Mouse (Mus musculus): ENCODE measurements around the gene Cdkl3.
"Not testable (repeated sequence)": the region's sequence is repeated elsewhere in the genome, so short reads cannot be mapped to it uniquely, and the experiment has no call there.

The Cdkl3 gene

GRCm38 (mm10) chr11:52106037-52106436, 102.0 kb downstream of the Cdkl3 start:
- no peaks in the 10 kb centered on the region; the same call in 1 of the 2 replicates for H3K36me3 ChIP-seq (ENCODE audit: control insufficient read depth, insufficient read depth, low read length, poor library complexity, severe bottlenecking)
- H3K27me3 ChIP-seq (ENCODE audit: control insufficient read depth, insufficient read depth, low read length, poor library complexity, severe bottlenecking) = no peaks in the 10 kb centered on the region
- no peak for DNase-seq (ENCODE audit: low read depth, low spot score)

- Histone ChIP-seq H3K36me3 (ENCODE audit: control insufficient read depth, insufficient read depth, low read length, poor library complexity, severe bottlenecking) (no peaks in the 10 kb centered on the region; the same call in 1 of the 2 replicates), H3K27me3 (ENCODE audit: control insufficient read depth, insufficient read depth, low read length, poor library complexity, severe bottlenecking) (no peaks in the 10 kb centered on the region)
- DNase-seq (ENCODE audit: low read depth, low spot score) = no peak
Measured at GRCm38 (mm10) chr11:52106438-52106837, 102.4 kb downstream of the Cdkl3 start.

- no peaks in the 10 kb centered on the region for H3K27me3 ChIP-seq (ENCODE audit: control insufficient read depth, insufficient read depth, low read length, poor library complexity, severe bottlenecking)
Measured at GRCm38 (mm10) chr11:52108796-52109195, 104.8 kb downstream of the Cdkl3 start.

GRCm38 (mm10) chr11:52109421-52109820, 105.4 kb downstream of the Cdkl3 start:
- DNase-seq (ENCODE audit: low read depth, low spot score) = no peak
- Histone ChIP-seq H3K36me3 (ENCODE audit: control insufficient read depth, insufficient read depth, low read length, poor library complexity, severe bottlenecking) (no peaks in the 10 kb centered on the region; the same call in none of the 2 replicates), H3K27me3 (ENCODE audit: control insufficient read depth, insufficient read depth, low read length, poor library complexity, severe bottlenecking) (no peaks in the 10 kb centered on the region)

More at GRCm38 (mm10) chr11:52108796-52109195, 104.8 kb downstream of the Cdkl3 start:
- DNase-seq (ENCODE audit: low read depth, low spot score) = no peak
- no peaks in the 10 kb centered on the region; the same call in 1 of the 2 replicates for H3K36me3 ChIP-seq (ENCODE audit: control insufficient read depth, insufficient read depth, low read length, poor library complexity, severe bottlenecking)

- Histone ChIP-seq H3K36me3 (ENCODE audit: control insufficient read depth, insufficient read depth, low read length, poor library complexity, severe bottlenecking) (peaks cover 11% of the 10 kb centered on the region; the same call in 1 of the 2 replicates), H3K27me3 (ENCODE audit: control insufficient read depth, insufficient read depth, low read length, poor library complexity, severe bottlenecking) (no peaks in the 10 kb centered on the region)
- no peak for DNase-seq (ENCODE audit: low read depth, low spot score)
Measured at GRCm38 (mm10) chr11:52115479-52115878, 111.5 kb downstream of the Cdkl3 start.

GRCm38 (mm10) chr11:52116117-52116516, 112.1 kb downstream of the Cdkl3 start:
- H3K36me3 ChIP-seq (ENCODE audit: control insufficient read depth, insufficient read depth, low read length, poor library complexity, severe bottlenecking) = peaks cover 15% of the 10 kb centered on the region; the same call in 1 of the 2 replicates
- not testable (repeated sequence) for DNase-seq (ENCODE audit: low read depth, low spot score); H3K27me3 ChIP-seq (ENCODE audit: control insufficient read depth, insufficient read depth, low read length, poor library complexity, severe bottlenecking)

- DNase-seq (ENCODE audit: low read depth, low spot score) = no peak
- Histone ChIP-seq H3K36me3 (ENCODE audit: control insufficient read depth, insufficient read depth, low read length, poor library complexity, severe bottlenecking) (peaks cover 18% of the 10 kb centered on the region; the same call in 1 of the 2 replicates), H3K27me3 (ENCODE audit: control insufficient read depth, insufficient read depth, low read length, poor library complexity, severe bottlenecking) (no peaks in the 10 kb centered on the region)
Measured at GRCm38 (mm10) chr11:52117156-52117555, 113.1 kb downstream of the Cdkl3 start.

- H3K36me3 ChIP-seq (ENCODE audit: control insufficient read depth, insufficient read depth, low read length, poor library complexity, severe bottlenecking) = peaks cover 24% of the 10 kb centered on the region; the same call in 1 of the 2 replicates
- DNase-seq (ENCODE audit: low read depth, low spot score); H3K27me3 ChIP-seq (ENCODE audit: control insufficient read depth, insufficient read depth, low read length, poor library complexity, severe bottlenecking): not testable (repeated sequence)
Measured at GRCm38 (mm10) chr11:52120415-52120814, 116.4 kb downstream of the Cdkl3 start.

- Histone ChIP-seq H3K27me3 (ENCODE audit: control insufficient read depth, insufficient read depth, low read length, poor library complexity, severe bottlenecking) (no peaks in the 10 kb centered on the region), H3K36me3 (ENCODE audit: control insufficient read depth, insufficient read depth, low read length, poor library complexity, severe bottlenecking) (peaks cover 23% of the 10 kb centered on the region; the same call in 1 of the 2 replicates)
- no peak for DNase-seq (ENCODE audit: low read depth, low spot score)
Measured at GRCm38 (mm10) chr11:52122045-52122444, 118.0 kb downstream of the Cdkl3 start.

- Histone ChIP-seq H3K27me3 (ENCODE audit: control insufficient read depth, insufficient read depth, low read length, poor library complexity, severe bottlenecking) (no peaks in the 10 kb centered on the region), H3K36me3 (ENCODE audit: control insufficient read depth, insufficient read depth, low read length, poor library complexity, severe bottlenecking) (peaks cover 18% of the 10 kb centered on the region; the same call in 1 of the 2 replicates)
- no peak for DNase-seq (ENCODE audit: low read depth, low spot score)
Measured at GRCm38 (mm10) chr11:52124468-52124867, 120.4 kb downstream of the Cdkl3 start.

GRCm38 (mm10) chr11:52127169-52127568, 123.1 kb downstream of the Cdkl3 start:
- no peaks in the 10 kb centered on the region for H3K27me3 ChIP-seq (ENCODE audit: control insufficient read depth, insufficient read depth, low read length, poor library complexity, severe bottlenecking)
- no peak for DNase-seq (ENCODE audit: low read depth, low spot score)
- peaks cover 9% of the 10 kb centered on the region; the same call in 1 of the 2 replicates for H3K36me3 ChIP-seq (ENCODE audit: control insufficient read depth, insufficient read depth, low read length, poor library complexity, severe bottlenecking)

- H3K36me3 ChIP-seq (ENCODE audit: control insufficient read depth, insufficient read depth, low read length, poor library complexity, severe bottlenecking) = peaks cover 9% of the 10 kb centered on the region; the same call in 1 of the 2 replicates
- no peak for DNase-seq (ENCODE audit: low read depth, low spot score)
- H3K27me3 ChIP-seq (ENCODE audit: control insufficient read depth, insufficient read depth, low read length, poor library complexity, severe bottlenecking) = no peaks in the 10 kb centered on the region
Measured at GRCm38 (mm10) chr11:52127760-52128159, 123.7 kb downstream of the Cdkl3 start.

- no peak for DNase-seq (ENCODE audit: low read depth, low spot score)
- Histone ChIP-seq H3K36me3 (ENCODE audit: control insufficient read depth, insufficient read depth, low read length, poor library complexity, severe bottlenecking) (peaks cover 7% of the 10 kb centered on the region; the same call in 1 of the 2 replicates), H3K27me3 (ENCODE audit: control insufficient read depth, insufficient read depth, low read length, poor library complexity, severe bottlenecking) (no peaks in the 10 kb centered on the region)
Measured at GRCm38 (mm10) chr11:52128316-52129061, 124.5 kb downstream of the Cdkl3 start.

- Histone ChIP-seq H3K27me3 (ENCODE audit: control insufficient read depth, insufficient read depth, low read length, poor library complexity, severe bottlenecking) (no peaks in the 10 kb centered on the region), H3K36me3 (ENCODE audit: control insufficient read depth, insufficient read depth, low read length, poor library complexity, severe bottlenecking) (0 out of 2 replicates have a peak, but pooled peaks cover 4% of the 10 kb centered on the region)
- DNase-seq (ENCODE audit: low read depth, low spot score) = peak; percentile 21
Measured at GRCm38 (mm10) chr11:52129171-52129570, 125.2 kb downstream of the Cdkl3 start.

GRCm38 (mm10) chr11:52129621-52130450, 125.8 kb downstream of the Cdkl3 start:
- Histone ChIP-seq H3K27me3 (ENCODE audit: control insufficient read depth, insufficient read depth, low read length, poor library complexity, severe bottlenecking) (no peaks in the 10 kb centered on the region), H3K36me3 (ENCODE audit: control insufficient read depth, insufficient read depth, low read length, poor library complexity, severe bottlenecking) (no peaks in the 10 kb centered on the region)
- DNase-seq (ENCODE audit: low read depth, low spot score) = no peak
